Comparison of ENCODE assay signal across 16 mouse cellular contexts in genomic region chr10:13270270-13270669, GRCm38 (mm10).
"Had no signal": no experiment of that assay in that cellular context is flagged by ENCODE, and none has a peak within 500 bp of the region (broad histone marks: within the 10 kb centered on the region; RNA-seq: fewer than 3 reads in every experiment).

No protein-coding gene starts in this region.

- ATAC-seq: midbrain, embryonic 16.5 days had no signal

- H3K4me2 ChIP-seq: liver, embryonic 11.5 days; midbrain, embryonic 11.5 days had no signal

- H3K9me3 ChIP-seq: megakaryocyte, embryonic 14.5 days had no signal

- H3K4me3 ChIP-seq: megakaryocyte, embryonic 14.5 days had no signal

- H3K27ac ChIP-seq: kidney, postnatal 0 days; macrophage had no signal

- H3K4me1 ChIP-seq: megakaryocyte, embryonic 14.5 days had no signal

- DNase-seq: kidney, adult 11 months; kidney, adult 9 months; kidney, postnatal 36 days; layer of hippocampus, adult 9-11 months; layer of hippocampus, postnatal 36 days; lung, postnatal 10 days; right cerebral cortex, adult 18-20 months; right cerebral cortex, postnatal 25 days; thymus, adult 2 months; thymus, postnatal 25 days had no signal

- H3K27me3 ChIP-seq: megakaryocyte, embryonic 14.5 days had no signal
